Mouse (Mus musculus) spleen, adult 2 months (tissue): Measurements from ENCODE around the gene Spata1.

Experiments
- CTCF ChIP-seq: fragments of 200-500 bp; IDR thresholded peaks from 2 replicates; pipeline ENCODE4 v1.5.1; 2011; ENCODE audit warnings: mild to moderate bottlenecking, inconsistent platforms; ENCODE audit not compliant: insufficient read depth, insufficient read length, insufficient replicate concordance; ENCODE audit errors: extremely low read depth
- POLR2A ChIP-seq: fragments of 200-500 bp; IDR thresholded peaks from 2 replicates; pipeline ENCODE4 v1.6.1; 2011; ENCODE audit warnings: low read depth, low read length, inconsistent platforms

DNA sequence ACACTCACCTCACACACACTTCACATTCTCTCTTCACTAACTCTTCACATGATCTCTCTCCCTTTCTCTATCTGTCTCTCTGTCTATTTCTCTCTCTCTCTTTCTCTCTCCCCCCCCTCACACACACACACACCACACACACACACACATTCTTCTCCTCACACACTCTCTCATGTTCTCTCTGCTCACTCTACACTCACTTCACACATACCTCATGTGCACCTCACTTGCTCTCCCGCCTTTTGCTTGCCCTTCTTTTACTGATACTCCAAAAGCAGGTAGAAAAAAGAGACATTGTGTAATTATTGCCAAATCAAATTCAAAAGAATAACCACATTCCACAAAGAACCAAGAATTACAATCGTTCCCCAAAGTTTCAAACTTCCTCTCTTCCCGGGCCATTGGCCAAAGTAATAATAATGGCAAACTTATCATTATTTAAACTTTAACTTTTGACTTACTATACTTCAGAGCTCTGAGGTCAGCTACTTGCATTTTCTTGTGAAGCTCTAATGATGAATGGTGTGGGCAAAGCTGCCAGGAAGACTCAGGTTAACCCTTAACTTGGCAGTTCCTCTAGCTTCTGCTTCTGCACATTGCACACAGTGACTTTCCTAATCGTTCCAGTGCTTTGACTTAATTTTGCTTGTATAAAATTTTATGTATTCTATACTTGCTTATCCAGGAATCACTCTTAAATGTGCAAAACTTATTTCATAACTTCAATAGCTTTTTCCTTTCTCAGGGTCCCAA is 41.1 kb upstream of the Spata1 start:
- TF ChIP-seq CTCF (no peak), POLR2A (no peak)
